Mouse (Mus musculus) CH12.LX (cell line): ENCODE measurements around the gene Strada. TPM values are rescaled to one million over a fixed set of nuclear protein-coding genes. Genes with fewer than 3 reads are reported as not detected.

Experiments
- DNase-seq: peaks from one replicate; pipeline ENCODE4 v3.0.0-alpha.2; 2013; ENCODE audit errors: extremely low read depth
- H3K27ac ChIP-seq: 2 replicates; pipeline ENCODE4 v1.5.1; 2012; ENCODE audit warnings: low read depth, mild to moderate bottlenecking, control low read depth, moderate library complexity; ENCODE audit not compliant: insufficient read depth
- H3K27me3 ChIP-seq: replicated peaks from 2 replicates; pipeline ENCODE3; 2012; ENCODE audit warnings: inconsistent platforms
- H3K36me3 ChIP-seq, 2 experiments: replicated peaks in 1 of 2; 2 replicates each; pipeline versions ENCODE3 to v1.6.1; 2012; ENCODE audit warnings: inconsistent platforms in 1 of 2, low read length in 1 of 2, mild to moderate bottlenecking in 1 of 2, mixed read lengths in 1 of 2, moderate library complexity in 1 of 2; ENCODE audit not compliant: control insufficient read depth in 1 of 2, insufficient read depth in 1 of 2
- H3K4me1 ChIP-seq, 2 experiments: 2 replicates each; pipeline ENCODE4 v1.6.1; 2012; ENCODE audit warnings: inconsistent platforms in 1 of 2, moderate library complexity in 1 of 2; ENCODE audit not compliant: insufficient read depth in 2 of 2, control insufficient read depth in 1 of 2
- H3K4me2 ChIP-seq: 2 replicates; pipeline ENCODE4 v1.6.1; 2012; ENCODE audit warnings: low read depth, mild to moderate bottlenecking, control low read depth; ENCODE audit not compliant: poor library complexity, insufficient read depth, severe bottlenecking
- H3K4me3 ChIP-seq, 3 experiments: fragments of 150-350 bp in 1 of 3; sonication (generic) in 1 of 3; replicated peaks in 1 of 3; 2 replicates each; pipeline versions ENCODE3 to v1.5.1; 2011 to 2012; ENCODE audit warnings: low read depth in 2 of 3, low read length in 2 of 3, mild to moderate bottlenecking in 2 of 3, moderate library complexity in 2 of 3, control low read depth in 1 of 3, improper control_type of control experiment in 1 of 3, inconsistent platforms in 1 of 3, mixed read lengths in 1 of 3; ENCODE audit not compliant: poor library complexity in 1 of 3
- H3K79me2 ChIP-seq: replicated peaks from 2 replicates; pipeline ENCODE4 v1.6.1; 2012; ENCODE audit warnings: mild to moderate bottlenecking, moderate library complexity; ENCODE audit not compliant: control insufficient read depth, poor library complexity, insufficient read depth, severe bottlenecking; ENCODE audit errors: extremely low read depth
- H3K9ac ChIP-seq: 2 replicates; pipeline ENCODE4 v1.6.1; 2012; ENCODE audit warnings: low read depth, mild to moderate bottlenecking, control low read depth, moderate library complexity; ENCODE audit not compliant: insufficient read depth
- H3K9me3 ChIP-seq: replicated peaks from 2 replicates; pipeline ENCODE3; 2012; ENCODE audit warnings: low read length, inconsistent platforms, mixed read lengths
- CHD2 ChIP-seq: IDR thresholded peaks from 2 replicates; pipeline ENCODE4 v1.6.1; 2011; ENCODE audit warnings: low read length, improper control_type of control experiment
- CTCF ChIP-seq, 2 experiments: IDR thresholded peaks in 1 of 2; conservative IDR thresholded peaks in 1 of 2; 2 replicates each; pipeline ENCODE4 v1.5.1; 2011 to 2012; ENCODE audit warnings: low read depth in 2 of 2, low read length in 2 of 2, improper control_type of control experiment in 1 of 2, inconsistent platforms in 1 of 2, mild to moderate bottlenecking in 1 of 2, moderate library complexity in 1 of 2
- E2F4 ChIP-seq: IDR thresholded peaks from 2 replicates; pipeline ENCODE4 v1.6.1; 2011; ENCODE audit warnings: low read depth, low read length, improper control_type of control experiment; ENCODE audit not compliant: insufficient replicate concordance
- EP300 ChIP-seq: IDR thresholded peaks from 2 replicates; pipeline ENCODE4 v1.6.1; 2011; ENCODE audit warnings: low read length, improper control_type of control experiment
- ETS1 ChIP-seq: conservative IDR thresholded peaks from 2 replicates; pipeline ENCODE4 v1.6.1; 2012; ENCODE audit warnings: low read depth, mild to moderate bottlenecking, inconsistent platforms, low read length, improper control_type of control experiment, moderate library complexity
- JUND ChIP-seq: conservative IDR thresholded peaks from 2 replicates; pipeline ENCODE4 v1.6.1; 2011; ENCODE audit warnings: low read depth, low read length, improper control_type of control experiment
- KAT2A ChIP-seq: IDR thresholded peaks from 2 replicates; pipeline ENCODE4 v1.6.1; 2012; ENCODE audit warnings: low read length, improper control_type of control experiment, inconsistent platforms; ENCODE audit not compliant: insufficient replicate concordance
- POLR2A ChIP-seq: IDR thresholded peaks from 2 replicates; pipeline ENCODE4 v1.6.1; 2011; ENCODE audit warnings: low read depth, mild to moderate bottlenecking, improper control_type of control experiment, low read length
- POLR2AphosphoS2 ChIP-seq: IDR thresholded peaks from 2 replicates; pipeline ENCODE4 v1.6.1; 2011; ENCODE audit warnings: low read depth, low read length, improper control_type of control experiment
- RAD21 ChIP-seq: IDR thresholded peaks from 2 replicates; pipeline ENCODE4 v1.6.1; 2011; ENCODE audit warnings: low read depth, mild to moderate bottlenecking, low read length, improper control_type of control experiment, moderate library complexity
- SMC3 ChIP-seq: IDR thresholded peaks from 2 replicates; pipeline ENCODE4 v1.6.1; 2011; ENCODE audit warnings: low read depth, low read length, improper control_type of control experiment
- TCF12 ChIP-seq: IDR thresholded peaks from 2 replicates; pipeline ENCODE4 v1.6.1; 2014; ENCODE audit warnings: low read depth, mild to moderate bottlenecking, inconsistent platforms, low read length, improper control_type of control experiment
- UBTF ChIP-seq: IDR thresholded peaks from 2 replicates; pipeline ENCODE4 v1.6.1; 2012; ENCODE audit warnings: low read depth, mild to moderate bottlenecking, inconsistent platforms, low read length, improper control_type of control experiment, moderate library complexity
- USF2 ChIP-seq: conservative IDR thresholded peaks from 2 replicates; pipeline ENCODE4 v1.6.1; 2011; ENCODE audit warnings: low read depth, low read length, improper control_type of control experiment
- ZC3H11A ChIP-seq: IDR thresholded peaks from 2 replicates; pipeline ENCODE4 v1.6.1; 2012; ENCODE audit warnings: low read depth, mild to moderate bottlenecking, inconsistent platforms, low read length, improper control_type of control experiment
- dilution Hi-C: fragments of 300-500 bp; cut with MboI; formaldehyde crosslinking; loops from 2 replicates; pipeline ENCODE4 v1.14.3; 2020; ENCODE audit warnings: low sequenced_read_pairs; ENCODE audit not compliant: extremely low pct_unique_long_range_greater_than_20kb, extremely low pct_ligation_motif_present
- in situ Hi-C: fragments of 300-500 bp; cut with MboI; formaldehyde crosslinking; loops from 3 replicates; pipeline ENCODE4 v1.14.3; 2019; ENCODE audit warnings: low sequenced_read_pairs, low pct_ligation_motif_present, low pct_unique_long_range_greater_than_20kb, mixed read lengths
- polyA plus RNA-seq: library from polyadenylated mRNA; unstranded; fragments of >175 nt; gene quantifications from 2 replicates; pipeline ENCODE4 v1.2.1, GENCODE M21; 2012; ENCODE audit warnings: low read depth; ENCODE audit not compliant: insufficient read length
- total RNA-seq, 2 experiments: library from RNA; depleted of rRNA; stranded (reverse); fragments of 300-350 nt in 1 of 2; fragments of >200 nt in 1 of 2; gene quantifications; 2 replicates each; pipeline ENCODE4 v1.2.3; 2012 to 2014

Gene Strada
- total and polyA plus RNA-seq, 3 experiments, result 36.8 to 51.7 (median 41.7) TPM

DNA sequence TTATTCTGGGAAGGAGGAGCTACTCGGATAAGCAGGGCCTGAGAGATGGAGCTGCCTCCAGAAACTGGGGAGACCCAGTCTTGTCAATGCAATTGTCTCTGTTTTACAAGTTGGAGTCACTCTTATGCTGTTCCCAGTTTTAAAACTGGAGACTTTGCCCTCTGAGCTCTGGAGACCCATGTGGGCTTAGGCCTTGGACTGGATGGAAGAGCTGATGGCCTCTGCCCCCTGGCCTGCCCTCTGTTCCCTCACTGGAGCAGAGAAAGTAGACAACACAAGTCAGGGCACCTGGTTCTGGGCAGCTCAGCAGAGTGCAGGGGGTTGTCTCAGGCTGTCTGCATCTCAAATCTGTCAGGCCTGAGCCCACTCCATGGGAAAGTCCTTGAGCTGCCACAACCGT is 47.2 kb downstream of the Strada start:
- DNase-seq, result no peak
- Histone ChIP-seq H3K9ac (no peak overlapping the region), H3K4me2 (no peak overlapping the region), H3K27ac (peak overlapping the region; percentile 10), H3K27me3 (no peaks in the 10 kb centered on the region), H3K4me1 (peaks cover 23 to 48% of the 10 kb centered on the region in 2 experiments), H3K79me2 (peaks cover 29% of the 10 kb centered on the region), H3K9me3 (no peaks in the 10 kb centered on the region), H3K4me3 (no peak overlapping the region), H3K36me3 (peaks cover 79 to 91% of the 10 kb centered on the region in 2 experiments)
- in situ Hi-C loops, result no loop called here
- dilution Hi-C loops, result no loop called here
- TF ChIP-seq POLR2AphosphoS2, result peak; percentile 10; the same call in 1 of the 2 replicates
- TF ChIP-seq CHD2, result 0 out of 2 replicates have a peak, but pooled peaks have one; percentile 38
- TF ChIP-seq EP300, result no peak

DNA sequence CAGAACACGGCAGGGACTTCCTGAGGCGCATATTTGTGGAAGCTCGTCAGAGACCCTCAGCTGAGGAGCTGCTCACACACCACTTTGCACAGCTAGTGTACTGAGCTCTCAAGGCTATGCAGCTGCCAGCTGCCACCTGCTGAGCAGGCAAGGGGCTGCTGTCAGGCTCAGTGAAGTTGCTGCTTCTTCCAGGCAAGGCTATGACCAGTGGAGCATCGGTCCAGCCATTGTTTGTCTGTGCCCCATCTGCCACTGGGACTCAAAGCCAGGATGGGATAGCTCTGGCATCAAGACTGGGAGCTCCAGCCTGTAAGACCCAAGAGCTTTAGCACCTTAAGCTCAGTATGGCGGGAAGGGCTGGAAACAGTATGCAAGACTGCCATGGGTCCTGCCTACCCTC is 47.9 kb downstream of the Strada start:
- H3K9ac ChIP-seq, result no peak overlapping the region
- dilution Hi-C loops (no loop called here), in situ Hi-C loops (no loop called here)
- H3K4me2 ChIP-seq, result no peak overlapping the region
- DNase-seq, result no peak
- no peak overlapping the region for H3K4me3 ChIP-seq
- H3K27me3 ChIP-seq, result no peaks in the 10 kb centered on the region
- H3K27ac ChIP-seq, result peak overlapping the region; percentile 29; the same call in 1 of the 2 replicates
- peaks cover 23 to 48% of the 10 kb centered on the region in 2 experiments for H3K4me1 ChIP-seq
- no peaks in the 10 kb centered on the region for H3K9me3 ChIP-seq
- H3K36me3 ChIP-seq, result peaks cover 86 to 98% of the 10 kb centered on the region in 2 experiments
- TF ChIP-seq ZC3H11A (no peak), KAT2A (no peak), POLR2AphosphoS2 (no peak; the same call in 1 of the 2 replicates), USF2 (no peak), E2F4 (no peak), RAD21 (no peak)
- H3K79me2 ChIP-seq, result peaks cover 27% of the 10 kb centered on the region

DNA sequence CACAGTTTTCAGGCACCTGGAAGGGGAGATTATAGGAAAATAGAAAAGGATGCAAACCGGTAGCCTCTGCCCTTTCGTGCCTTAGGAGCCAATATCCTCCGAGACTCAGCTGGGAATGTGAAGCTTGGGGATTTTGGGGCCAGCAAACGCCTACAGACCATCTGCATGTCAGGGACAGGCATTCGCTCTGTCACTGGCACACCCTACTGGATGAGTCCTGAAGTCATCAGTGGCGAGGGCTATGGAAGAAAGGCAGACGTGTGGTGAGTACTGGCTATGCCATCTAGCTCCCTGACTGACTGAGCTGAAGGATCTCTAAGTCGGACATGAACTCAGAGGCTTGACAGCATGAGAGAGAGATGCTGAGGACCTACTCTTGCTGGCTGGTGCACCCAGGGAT is 49.8 kb downstream of the Strada start:
- H3K4me3 ChIP-seq, result no peak overlapping the region
- peaks cover 79 to 98% of the 10 kb centered on the region in 2 experiments for H3K36me3 ChIP-seq
- dilution Hi-C loops, result no loop called here
- H3K9ac ChIP-seq, result no peak overlapping the region
- DNase-seq, result no peak
- H3K79me2 ChIP-seq, result peaks cover 8% of the 10 kb centered on the region
- H3K27me3 ChIP-seq, result no peaks in the 10 kb centered on the region
- no peaks in the 10 kb centered on the region for H3K9me3 ChIP-seq
- in situ Hi-C loops, result no loop called here
- peaks cover 16 to 34% of the 10 kb centered on the region in 2 experiments for H3K4me1 ChIP-seq
- no peak overlapping the region for H3K4me2 ChIP-seq
- H3K27ac ChIP-seq, result no peak overlapping the region
- TF ChIP-seq UBTF (no peak), ETS1 (no peak), JUND (no peak), SMC3 (peak; percentile 7; the same call in 1 of the 2 replicates), EP300 (no peak), CTCF (conservative IDR thresholded peaks at IDR 0.05 in 1 of 2, IDR thresholded peaks at IDR 0.05 in 1 of 2; ENCODE audit: low read depth in 2 of 2, low read length in 2 of 2) (peak in 1 of 2 experiments; percentile 30; a peak in 2 of 4 replicates), RAD21 (peak; percentile 13), KAT2A (no peak), POLR2A (no peak; the same call in 1 of the 2 replicates), TCF12 (no peak), USF2 (no peak)
